Mouse (Mus musculus) liver, adult (tissue): ENCODE data around the gene Mapk8ip1.
A peak's percentile ranks its signal among the peaks of the same experiment; 100 is the strongest.

Experiments
- GATA4 ChIP-seq: IDR thresholded peaks from 2 replicates; pipeline ENCODE4 v1.6.1; 2014; ENCODE audit warnings: mild to moderate bottlenecking, low read length; ENCODE audit not compliant: insufficient replicate concordance

Gene Mapk8ip1

DNA sequence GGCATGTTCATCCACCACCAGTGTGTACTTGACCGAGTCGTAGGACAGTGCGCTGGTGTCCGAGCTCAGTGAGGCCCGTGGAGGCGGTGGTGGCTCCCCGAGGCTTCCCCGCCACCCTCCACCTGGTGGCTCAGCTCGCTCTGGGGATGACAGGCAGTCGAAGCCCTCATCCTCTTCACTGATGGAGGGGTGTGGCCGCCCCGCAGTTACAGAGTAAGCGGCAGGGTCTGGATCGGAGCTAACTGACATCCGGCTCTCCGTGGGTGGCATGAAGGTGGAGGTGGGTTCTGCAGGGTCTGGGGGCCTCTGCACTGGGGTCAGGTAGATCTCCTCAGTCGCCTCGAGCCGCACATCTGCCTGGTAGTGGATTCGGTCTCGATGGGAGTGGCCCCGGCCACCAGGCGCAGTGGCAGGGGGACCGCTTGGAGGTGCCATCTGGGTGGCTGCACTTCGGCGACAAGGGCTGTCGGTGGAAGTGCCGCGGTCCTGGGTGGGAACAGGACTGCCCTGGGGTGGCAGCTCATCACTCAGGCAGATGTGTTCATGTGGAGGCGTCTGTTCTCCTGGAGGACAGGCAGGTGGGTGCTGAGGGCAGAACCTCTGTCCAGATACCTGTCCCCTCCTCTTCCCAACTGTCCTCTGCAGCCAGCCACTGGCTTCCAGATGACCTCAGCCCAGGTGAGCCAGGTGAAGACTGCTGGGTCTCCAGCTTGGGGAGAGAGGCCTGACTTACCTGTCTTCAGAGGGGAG lies 14.1 kb downstream of the Mapk8ip1 start:
- no peak for TF ChIP-seq GATA4

- no peak for TF ChIP-seq GATA4
Observed at GRCm38 (mm10) chr2:92385113-92386051, 15.7 kb downstream of the Mapk8ip1 start.

GRCm38 (mm10) chr2:92384101-92384500 lies 17.0 kb downstream of the Mapk8ip1 start:
- no peak for TF ChIP-seq GATA4

DNA sequence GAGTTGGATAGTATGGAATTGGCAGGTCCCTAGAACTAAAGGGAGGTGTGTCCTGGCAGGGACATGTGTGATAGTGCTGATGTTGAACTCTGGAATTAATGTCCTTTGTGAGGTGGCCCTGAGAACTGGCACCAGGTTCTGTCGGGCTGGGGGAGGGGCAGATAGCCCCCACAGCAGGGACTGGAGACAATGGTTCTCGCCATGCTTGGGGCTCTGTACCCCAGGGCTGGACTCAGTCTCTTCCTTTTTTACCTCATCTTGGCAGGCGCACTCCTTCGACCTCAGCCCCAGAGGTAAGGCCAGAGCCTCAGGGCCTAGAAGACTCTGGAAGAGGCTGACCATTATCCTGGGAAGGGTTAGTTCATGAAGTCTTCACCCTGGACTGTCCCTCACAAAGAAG lies 18.3 kb downstream of the Mapk8ip1 start:
- no peak for TF ChIP-seq GATA4

DNA sequence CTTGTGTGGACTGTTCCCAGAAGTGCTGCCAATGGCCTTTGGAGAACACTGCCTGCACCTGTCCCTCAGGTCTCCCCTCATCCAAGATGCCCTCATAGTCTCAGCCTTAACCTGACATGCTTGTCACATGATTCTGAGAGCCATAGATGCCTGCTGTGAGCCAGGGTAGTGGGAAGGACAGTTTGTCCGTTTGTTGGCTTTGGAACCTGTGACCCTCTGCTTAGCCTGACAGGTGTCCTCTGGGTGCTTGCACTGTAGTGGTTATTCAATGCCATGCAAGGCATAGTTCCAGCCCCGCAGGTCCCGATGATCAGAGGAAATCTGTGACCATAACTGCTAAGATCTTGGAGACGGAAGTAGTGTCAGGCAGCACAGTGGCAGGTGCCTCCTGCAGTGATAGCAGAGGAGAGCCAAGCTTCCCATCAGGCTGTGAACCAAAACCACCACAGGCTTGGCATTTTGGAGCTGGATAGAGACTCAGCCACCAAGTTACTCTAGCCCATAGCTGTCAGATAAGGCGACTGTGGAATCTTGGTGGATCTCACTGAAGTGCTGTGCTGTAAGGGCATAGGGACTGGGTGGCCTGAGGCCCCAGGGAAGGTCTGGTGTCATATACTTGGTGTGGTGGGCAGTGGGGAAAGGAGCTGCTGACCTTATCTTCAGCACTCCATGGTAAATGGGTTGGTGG lies 19.0 kb downstream of the Mapk8ip1 start, which contains the start of gene 1700029I15Rik:
Gene 1700029I15Rik (plus strand): TSS at position 638 of the 688 bp plus-strand sequence.
- no peak for TF ChIP-seq GATA4

GRCm38 (mm10) chr2:92381161-92381560 lies 19.9 kb downstream of the Mapk8ip1 start:
- no peak for TF ChIP-seq GATA4

DNA sequence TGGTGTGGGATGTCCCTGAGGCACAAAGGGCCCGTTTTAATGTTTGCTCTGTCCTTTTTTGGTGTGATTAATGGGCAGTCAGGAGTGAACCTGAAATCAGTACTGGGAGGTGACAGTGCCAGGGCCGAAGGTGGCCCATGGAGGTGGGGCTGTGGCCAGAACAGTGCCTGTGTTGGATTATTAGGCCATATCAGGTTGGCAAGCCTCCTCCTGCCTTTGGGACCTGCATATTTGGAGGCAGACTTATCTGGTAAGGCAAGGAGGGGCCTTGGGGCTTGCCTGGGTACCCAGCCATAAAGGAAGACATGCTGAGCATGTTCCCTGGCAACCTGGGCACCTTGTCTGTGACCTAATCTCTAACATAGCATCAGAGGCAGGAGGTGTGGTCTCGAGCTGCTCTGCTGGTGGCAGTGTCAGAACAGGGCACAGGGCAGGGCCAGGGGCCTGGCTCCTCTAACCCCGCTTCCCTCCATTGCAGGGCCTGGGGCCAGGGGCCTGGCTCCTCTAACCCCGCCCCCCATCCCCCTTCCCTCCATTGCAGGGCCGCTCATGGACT lies 20.5 kb downstream of the Mapk8ip1 start:
- no peak for TF ChIP-seq GATA4

DNA sequence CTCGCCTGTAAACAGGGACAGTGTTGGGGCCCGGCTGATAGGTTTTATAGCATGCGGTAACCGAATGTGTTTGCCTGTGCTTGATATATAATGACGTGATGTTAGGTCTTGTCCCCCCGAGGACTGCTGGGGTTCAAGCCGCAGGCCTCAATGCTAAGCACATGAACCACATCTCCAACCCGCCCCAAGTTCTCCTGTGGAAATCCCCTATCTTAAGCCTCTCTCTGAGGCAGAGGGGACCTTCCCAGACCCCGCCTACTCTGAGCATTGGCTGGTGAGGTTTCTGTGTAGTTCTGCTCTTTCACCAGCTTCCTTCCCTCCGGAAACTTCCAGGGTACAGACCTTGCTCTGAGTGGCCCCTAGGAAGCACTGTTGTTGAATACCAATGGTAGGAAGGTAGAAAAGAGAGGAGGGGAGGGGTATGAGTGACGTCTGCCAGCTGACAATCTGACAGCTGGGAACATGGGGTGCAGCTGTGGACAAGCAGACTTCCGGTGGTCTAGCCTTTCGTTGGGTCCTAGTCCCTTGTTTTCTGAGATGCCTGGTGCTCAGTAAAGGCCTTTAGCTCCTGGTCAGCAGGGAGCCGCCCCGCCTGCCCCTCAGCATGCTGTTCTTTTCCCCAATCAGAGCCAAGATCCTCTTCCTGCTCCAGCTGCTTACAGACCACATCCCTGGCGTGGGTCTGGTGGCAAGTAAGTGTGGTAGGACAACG lies 21.1 kb downstream of the Mapk8ip1 start:
- TF ChIP-seq GATA4: no peak

- no peak for TF ChIP-seq GATA4
Observed at GRCm38 (mm10) chr2:92377320-92377719, 23.7 kb downstream of the Mapk8ip1 start.

GRCm38 (mm10) chr2:92376300-92376699 lies 24.8 kb downstream of the Mapk8ip1 start:
- no peak for TF ChIP-seq GATA4

DNA sequence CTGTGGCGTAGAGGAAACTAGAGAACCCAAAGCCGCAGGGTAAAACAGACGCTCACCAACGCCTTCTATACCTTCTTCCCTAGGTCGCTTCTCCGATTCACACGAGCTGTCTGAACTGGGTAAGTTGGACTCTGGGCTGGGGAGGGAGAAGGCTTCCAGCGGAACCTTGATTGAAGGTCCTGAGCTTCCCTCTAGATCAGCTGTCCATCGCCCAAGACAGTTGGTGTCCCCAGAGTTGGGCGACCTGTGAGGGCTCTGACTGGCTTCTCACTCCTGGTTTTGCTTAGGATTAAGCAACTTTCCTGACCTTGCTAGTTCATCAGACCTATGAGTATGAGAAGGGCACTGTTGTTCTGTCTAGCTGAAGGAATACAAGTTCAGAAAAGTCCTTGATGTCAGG lies 25.3 kb downstream of the Mapk8ip1 start:
- TF ChIP-seq GATA4: no peak

DNA sequence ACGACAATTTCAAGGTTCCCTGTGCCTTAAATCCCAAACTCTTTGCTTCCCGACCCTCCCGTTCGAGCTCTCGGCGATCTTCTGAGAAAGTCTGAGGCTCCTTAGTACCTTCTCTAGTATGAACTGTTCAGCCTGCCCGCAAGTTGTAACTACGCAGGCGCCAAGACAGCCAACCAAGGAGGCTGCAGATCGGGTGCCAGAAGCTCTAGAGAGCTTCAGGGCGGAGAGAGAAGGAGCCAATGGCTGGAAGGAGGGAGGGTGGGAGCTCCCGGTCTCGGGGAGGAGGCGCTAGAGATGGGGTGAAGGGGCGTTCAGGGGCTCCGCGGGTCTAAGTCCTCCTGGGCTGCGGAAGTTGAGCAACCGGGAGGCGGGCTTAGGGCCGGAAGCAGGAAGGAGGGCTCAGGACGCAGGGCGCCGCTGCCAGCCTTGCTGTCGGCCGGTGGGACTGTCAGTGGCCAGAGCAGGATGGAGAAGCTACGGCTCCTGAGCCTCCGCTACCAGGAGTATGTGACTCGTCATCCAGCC lies 25.9 kb downstream of the Mapk8ip1 start:
- TF ChIP-seq GATA4: peak; percentile 34; the same call in 1 of the 2 replicates

DNA sequence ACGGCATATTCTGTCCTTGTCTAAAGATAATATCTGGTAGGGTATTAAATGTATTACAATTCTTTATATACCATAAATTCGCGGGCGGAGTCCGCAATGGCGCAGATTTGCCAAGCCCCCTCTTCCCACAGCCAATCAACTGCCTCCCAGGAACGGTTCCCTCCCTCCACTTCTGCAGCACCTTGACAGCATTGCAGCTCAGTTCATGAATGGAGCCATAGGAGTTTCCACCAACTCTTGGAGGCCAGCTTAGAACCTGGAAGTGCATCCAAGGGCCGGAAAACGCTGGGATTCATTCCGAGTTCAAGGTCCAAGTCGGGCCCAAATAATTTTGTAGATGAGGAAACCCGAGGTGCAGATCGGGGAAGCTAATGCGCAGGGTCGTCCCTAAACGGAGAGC lies 26.5 kb downstream of the Mapk8ip1 start, which contains the start of the genes Pex16 and Large2:
Gene Pex16 (plus strand): TSS at position 163 of the 400 bp plus-strand sequence.
Gene Large2 (minus strand): TSS at position 356 of the 400 bp plus-strand sequence.
- no peak for TF ChIP-seq GATA4

DNA sequence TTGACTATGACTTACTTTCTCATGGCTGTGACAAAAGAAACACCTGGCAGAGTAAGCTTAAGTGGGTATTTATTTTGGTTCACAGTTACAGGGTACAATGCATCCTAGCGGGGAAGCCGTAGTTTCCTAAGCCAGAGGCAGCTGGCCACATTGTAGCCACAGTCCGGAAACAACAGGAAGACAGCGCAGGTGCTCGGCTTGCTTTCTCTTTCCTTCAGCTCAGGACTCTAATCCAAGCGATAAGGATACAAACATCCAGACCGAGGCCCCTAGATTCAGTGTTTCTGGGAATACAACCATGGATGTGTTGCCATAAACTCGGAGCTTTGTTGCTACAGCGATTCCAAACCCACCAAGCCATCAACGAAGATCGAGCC lies 27.6 kb downstream of the Mapk8ip1 start:
- TF ChIP-seq GATA4: no peak
